Mouse (Mus musculus): ENCODE results near the gene Prr7.

Prr7 gene

DNA sequence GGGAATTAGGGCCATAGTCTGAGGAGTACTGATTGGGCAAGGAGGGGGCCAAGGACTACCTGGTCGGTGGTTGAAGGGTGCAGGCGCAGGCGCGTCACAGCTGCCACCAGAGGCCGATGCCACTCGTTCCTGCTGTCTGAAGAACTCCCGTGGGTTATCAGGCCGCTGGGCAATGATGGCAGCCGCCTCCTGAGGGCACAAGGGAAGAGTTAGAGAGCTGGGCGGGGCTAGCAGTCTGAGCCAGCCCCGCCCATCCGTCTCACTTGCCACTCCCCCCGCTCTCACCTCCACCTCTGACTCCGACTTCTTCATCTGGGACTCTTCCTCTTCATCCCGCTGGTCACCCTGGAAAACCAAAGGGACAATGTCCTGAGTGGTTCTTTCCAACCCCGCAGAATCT, 13.4 kb downstream of the Prr7 start:
- DNase-seq (ENCODE audit: low read depth), result no peak

DNA sequence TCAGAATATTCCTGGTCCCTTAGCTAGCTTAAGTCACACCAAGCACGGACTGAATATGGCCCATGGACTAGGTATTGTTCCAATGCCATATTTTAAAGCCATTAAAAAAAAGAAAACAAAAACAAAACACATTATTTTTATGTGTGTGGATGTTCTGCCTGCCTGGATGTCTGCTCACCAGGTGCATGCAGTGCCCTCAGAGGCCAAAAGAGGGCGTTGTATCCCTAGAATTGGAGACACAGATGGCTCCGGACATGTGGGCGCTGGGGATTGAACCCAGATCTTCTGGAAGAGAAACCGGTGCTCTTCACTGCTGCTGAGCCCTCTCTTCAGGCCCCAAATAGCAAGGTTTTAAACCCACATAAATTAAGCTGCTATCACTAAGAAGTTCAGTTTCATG, 14.0 kb downstream of the Prr7 start:
- no peak for DNase-seq (ENCODE audit: low read depth)

DNA sequence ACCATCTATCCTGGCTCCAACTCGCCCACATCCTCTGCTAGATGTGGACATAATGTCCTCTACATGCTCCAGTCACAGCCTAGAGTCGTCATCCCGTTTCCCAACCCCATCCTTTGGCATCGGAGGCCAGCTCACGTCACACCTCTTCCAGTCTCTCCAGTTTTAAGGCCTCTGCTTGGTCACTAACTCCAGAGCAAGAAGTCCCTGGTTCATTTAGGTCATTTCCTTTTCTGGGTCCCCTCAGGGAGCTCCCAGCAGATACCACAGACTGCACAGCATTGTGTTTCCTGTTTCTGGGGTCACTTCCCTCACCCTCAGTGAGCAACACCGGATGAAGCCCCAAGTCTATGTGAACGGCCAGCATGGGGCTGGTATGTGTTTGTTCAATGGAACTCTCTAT, 14.9 kb downstream of the Prr7 start:
- no peak for DNase-seq (ENCODE audit: low read depth)

DNA sequence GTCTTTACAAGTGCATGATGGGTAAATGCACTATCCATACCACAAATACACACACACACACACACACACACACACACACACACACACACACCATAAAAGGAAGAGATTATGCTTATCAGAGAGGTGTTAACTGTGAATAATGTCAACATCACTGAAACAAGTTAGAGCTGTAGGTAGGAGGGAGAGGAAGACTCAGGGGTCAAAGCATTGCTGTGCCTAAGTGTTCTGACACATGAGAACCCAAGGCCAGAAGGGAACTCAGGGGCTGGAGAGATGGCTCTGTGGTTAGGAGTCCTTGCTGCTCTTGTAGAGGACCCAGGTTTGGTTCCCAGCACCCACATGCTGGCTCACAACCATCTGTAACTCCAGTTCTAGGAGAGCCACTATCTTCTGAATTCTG, 15.9 kb downstream of the Prr7 start:
- no peak for DNase-seq (ENCODE audit: low read depth)

DNA sequence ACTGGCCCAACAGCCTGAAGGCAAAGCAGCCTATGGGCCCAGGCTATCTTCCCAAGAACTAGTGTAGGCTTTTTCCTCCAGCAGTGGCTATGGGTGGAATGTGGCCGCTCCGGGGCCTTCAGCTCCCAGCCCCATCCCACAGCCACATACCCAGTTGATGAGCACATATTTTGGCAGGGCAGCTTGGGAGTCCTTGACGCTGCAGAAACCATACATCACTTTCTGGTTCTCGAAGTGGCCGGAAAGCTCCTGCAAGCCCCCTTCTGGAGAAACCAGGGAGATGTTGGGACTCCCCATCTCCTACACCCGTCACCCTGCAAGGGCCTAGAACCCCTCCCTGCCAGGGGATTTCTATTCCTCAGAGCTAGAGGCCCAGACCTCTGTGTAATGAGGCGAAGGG, 18.5 kb downstream of the Prr7 start:
- no peak for DNase-seq (ENCODE audit: low read depth)

DNA sequence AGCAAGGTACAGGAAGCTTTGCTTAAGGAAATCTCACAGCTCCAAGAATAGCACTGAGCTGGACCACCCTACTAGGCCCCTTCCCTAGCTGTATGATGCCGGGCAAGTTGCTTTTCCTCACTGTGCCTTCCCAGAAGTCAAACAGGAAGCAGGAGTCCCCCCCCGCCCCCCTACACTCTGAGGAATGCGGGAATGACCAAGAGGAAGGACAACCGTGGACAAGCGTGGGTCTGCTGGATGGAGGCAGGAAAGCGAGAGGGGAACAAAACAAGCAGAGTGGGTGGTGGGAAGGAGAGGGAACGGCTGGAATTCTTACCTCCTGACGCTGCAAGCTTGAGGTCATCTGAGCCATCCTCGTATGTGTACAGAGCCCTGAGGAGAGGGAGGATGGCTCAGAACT, 19.0 kb downstream of the Prr7 start:
- no peak for DNase-seq (ENCODE audit: low read depth)

DNA sequence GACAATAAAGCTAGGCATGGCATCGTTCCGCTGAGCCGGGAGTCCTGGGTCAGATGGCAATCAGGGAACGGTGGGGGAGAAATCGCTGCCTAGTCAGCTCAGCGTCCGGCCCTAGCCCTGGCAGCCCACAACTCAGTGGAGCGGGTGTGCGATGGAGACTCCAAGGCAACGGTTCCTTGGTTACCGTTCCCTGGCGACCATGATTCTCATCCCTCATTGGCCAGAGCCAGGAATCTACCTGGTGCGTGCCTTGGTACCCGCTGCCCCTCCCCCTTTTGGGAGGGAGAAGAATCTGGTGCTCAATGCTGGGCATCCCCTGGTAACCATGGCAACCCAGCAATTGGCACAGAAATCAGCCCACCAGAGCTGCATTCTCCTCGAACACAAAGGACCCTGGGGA, 19.5 kb downstream of the Prr7 start:
- no peak for DNase-seq (ENCODE audit: low read depth)

DNA sequence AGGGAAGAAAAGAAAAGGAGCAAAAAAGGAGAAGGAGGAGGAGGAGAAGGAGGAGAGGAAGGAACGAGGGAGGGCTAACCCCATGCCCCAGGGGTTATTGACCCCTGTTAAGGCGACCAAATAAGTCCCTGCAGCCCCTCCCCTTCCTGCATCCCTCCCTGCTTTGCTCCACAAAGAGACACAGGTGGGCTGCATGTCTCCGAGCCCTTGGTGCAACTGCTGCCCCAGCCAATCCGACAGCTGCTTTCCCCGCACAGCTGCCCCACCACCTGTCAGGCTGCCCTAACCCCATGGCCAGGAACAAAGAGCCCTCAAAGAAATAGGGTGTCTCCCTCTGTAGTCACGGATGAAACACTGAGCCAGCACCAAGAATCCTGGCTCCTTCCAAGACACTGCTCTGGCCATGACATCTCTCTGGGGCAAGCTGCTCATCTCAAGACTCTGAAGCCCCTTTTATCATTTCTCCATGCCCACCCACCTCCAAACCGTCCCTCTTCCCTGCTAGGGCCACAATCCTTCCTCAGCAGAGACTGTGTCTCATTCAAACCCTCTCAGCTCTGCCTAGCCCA, 20.5 kb downstream of the Prr7 start:
- no peak for DNase-seq (ENCODE audit: low read depth)

DNA sequence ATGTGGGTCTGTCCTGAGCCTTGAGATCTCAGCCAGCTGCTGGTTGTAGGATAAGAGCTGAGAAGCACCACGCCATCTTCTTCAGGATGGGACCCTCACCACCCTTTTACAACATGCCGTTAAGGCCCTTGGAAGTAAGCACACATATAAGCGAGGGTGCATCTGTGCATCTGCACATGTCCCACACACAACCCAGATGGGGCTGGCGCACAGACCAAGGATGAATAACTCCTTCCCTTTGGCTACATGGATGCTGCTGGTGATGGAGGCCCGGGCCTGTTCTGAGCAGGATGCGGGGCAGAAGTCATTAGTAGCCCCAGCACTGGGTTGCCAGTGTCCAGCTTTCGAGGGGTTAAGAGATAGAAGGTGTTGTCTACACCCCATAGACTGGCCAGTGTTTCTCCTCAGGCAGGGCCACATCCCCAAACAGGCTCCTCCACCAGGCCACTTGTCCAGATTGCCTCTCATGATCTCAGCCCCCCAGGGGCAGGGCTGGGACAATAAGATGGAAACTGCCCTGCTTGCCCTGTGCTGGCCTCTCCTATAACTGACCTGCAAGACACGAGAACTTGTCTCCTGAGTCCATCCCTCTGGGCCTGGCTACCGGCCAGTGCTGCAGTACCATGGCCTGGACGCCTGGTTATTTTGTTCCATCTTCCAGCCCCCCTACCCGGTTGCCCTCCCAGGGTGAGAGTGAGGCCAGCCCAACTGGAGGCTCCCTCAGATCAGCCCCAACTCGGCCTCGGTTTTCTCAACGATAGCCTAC, 22.1 kb downstream of the Prr7 start:
- no peak for DNase-seq (ENCODE audit: low read depth)

DNA sequence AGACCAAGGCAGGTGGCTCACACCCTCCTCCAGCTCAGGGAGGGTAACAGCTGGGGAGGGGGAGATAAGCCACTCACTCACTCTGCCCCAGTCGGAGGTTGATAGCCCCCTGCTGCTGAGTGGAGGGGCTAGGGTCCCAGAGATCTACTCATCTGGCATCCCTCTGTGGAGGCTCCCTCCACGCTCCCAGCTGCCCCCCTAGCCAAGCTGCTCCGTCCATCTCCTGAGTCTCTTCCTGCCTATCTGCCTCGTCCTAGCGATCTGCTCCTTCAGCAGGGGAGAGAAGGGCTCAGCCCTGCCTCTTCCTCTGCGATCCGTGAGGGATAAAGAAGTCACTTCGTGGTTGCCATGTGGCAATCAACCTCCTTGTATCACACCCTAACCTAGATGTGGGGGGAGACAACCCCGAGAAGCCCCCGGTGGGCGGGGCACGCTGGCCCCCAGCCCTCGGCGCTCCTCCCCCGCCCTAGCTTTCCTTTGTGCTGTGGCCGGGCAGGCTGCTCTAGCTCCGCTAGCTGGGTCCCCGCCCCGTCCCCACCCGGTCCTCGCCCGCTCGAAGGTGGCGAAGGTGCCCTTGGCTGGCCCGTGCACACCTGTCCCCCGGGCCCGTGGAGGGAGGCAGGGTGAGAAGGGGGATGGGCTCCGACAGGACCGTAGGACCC, 23.0 kb downstream of the Prr7 start:
- DNase-seq (ENCODE audit: low read depth), result no peak

DNA sequence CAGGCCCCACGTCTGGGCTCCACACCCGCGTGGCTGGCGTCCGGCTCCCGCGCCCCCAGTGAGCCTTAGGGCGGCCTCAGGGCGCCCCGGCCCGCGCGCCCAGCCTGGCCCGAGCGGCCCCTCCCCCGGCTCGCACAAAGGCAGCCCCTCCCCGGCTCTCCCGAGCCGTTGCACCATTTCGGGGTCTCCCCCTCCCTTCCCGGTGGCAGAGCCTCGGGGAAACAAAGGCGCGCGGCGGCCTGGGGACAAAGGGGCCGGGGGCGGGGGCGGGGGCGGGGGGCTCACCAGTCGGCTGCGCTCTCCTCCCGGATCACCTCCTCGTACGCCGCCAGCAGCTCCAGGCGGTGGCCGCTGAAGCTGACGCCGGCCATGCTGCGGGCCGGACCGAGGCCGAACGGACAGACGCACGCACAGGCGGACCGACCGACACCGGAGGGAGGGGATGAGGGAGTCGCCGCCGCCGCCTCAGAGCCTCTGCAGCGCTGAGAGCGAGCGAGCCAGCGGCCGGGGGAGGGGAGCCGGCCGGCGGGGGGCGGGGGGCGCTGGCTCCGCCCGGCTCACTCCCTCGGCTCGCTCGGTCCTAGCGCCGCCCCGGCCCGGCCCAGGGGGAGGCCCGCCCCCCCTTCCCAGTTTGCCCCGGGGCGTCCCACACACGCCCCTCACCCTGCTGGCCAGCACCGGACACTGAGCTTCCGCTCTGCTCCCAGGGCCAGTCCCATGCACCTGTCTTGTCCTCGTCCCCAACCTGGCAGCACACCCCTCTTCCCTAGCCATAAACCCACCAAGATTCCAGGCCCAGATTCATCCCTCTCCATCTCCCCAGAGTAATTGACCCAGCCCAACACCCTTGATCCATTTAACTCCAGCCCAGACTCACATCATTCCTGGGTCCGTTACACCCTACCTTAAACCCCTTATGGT, 23.8 kb downstream of the Prr7 start, which contains the start of gene Dbn1:
Gene Dbn1, minus strand, starts transcription at position 534 of the 921 bp plus-strand sequence.
- no peak for DNase-seq (ENCODE audit: low read depth)

DNA sequence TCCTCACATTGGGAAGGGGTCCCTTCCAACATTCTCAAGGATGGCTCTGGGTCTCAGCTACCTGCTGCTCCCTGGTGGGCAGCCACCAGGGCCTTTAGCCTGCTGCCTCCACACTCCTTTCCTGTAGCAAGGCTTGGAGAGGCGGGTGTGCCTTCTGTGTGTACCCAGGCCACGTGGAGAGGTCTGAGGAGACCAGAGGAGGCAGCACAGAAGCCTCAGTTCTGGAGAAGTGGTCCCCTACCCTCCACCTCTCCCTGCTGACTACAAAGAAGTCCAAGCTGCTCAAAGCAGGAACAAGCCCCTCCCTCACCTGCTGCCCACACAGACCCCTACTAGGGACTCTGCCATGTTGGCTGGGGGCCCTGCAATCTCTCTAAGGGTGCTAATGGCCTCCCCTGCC, 30.2 kb downstream of the Prr7 start:
- no peak for DNase-seq (ENCODE audit: low read depth)

DNA sequence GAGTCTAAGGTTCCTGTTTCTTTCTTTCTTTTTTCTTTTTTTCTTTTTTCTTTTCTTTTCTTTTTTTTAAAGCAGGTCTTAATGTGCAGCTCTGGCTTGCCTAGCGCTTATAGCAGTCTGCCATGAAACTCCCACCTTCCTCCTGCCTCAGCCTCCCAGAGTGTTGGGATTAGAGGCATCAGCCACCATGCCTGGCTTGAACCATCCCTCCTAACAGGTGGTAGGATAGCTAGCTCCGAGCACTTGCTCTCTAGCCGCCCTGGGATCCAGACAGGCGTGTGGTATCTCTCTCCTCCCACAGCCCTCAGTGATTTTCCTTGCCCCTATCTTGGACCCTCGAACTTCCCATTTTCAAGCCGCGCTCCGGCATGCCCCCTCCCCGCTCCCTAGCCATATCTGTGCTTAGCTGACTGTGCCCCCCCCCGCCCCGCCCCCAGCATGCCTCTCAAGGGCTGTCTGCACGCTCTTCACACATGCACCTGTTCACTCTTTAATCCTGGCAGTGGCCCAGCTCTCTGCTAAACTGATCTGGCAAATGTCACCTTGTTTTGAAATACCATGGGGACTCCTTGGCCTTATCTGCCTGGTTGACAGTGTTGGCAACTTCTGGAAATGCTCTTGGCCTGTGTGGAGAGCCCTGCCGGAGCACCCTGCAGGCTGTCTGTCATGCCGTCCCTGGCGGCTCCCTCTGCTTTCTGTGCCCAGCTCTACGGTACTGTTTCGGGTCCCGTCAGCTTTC, 31.0 kb downstream of the Prr7 start:
- DNase-seq (ENCODE audit: low read depth), result no peak

DNA sequence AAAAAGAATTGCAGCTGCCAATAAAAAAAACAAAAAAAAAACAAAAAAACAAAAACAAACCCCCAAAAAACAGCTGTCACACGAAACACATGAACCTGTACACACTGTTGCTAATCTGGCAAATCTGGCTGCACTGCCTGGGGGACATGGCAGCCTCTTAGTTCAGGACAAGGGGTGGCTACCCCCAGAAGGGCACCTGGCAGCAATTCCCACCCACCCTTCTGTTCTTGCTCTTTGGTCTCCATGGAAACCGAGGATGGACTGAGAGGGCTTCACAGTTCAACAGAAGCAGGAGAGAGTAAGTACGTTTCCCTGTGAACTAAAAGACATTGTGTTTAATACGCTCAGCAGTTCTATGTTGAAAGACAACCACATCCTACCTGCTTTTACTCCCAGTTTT, 31.6 kb downstream of the Prr7 start:
- DNase-seq (ENCODE audit: low read depth), result no peak

DNA sequence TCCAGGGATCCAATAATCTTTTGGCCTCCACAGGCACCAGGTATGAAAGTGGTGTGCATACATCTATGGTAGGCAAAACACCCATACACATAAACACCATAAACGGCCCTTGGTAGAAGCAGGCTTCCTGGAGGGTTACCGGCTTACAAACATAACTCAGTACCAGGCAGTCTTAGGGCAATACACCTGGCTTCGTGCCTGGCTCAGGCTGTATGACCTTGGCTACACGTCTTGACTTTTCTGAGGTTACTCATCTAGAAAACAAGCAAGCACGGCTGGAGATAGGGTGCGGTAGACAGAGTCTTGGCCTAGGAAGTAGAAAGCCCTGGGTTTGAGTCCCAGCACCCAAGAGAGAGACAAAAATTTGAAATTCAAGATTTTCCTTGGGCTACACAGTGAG, 32.6 kb downstream of the Prr7 start:
- DNase-seq (ENCODE audit: low read depth), result no peak

DNA sequence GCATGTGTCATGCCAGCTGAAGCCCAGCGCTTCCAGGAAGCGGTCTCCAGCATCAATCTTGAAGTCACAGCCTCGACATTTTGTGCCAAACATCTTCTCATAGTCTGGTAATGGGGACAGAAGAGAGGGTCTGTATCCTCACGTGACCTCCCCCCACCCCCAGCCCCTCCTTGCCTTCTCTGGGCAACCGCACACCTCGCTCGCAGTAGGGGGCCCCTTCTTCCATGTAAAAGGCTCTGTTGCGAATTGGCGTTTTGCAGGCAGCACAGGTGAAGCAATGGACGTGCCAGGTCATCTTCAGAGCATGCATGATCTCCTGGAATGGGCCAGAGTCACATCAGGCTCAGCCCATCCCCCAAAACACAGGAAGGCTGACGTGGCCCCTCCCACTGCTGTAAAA, 34.8 kb downstream of the Prr7 start:
- DNase-seq (ENCODE audit: low read depth), result no peak

DNA sequence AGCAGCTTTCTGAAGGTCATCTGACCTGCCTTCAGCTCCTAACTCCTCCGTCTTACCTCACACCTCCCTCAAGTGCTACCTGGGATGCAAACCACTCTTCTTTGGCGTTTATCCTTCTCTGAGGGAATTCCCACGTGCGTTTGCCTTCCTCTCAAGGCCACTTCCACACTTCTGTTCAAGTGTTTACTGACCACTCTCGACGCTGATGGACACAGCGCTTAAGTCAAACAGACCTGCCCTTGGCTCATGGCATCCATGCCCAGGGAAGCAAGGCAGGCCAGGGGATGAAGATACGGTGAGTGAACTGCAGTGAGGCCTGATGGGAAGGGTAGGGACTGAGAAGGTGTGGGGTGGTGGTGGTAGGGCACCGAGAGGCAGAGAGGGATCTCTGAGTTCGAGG, 36.5 kb downstream of the Prr7 start:
- DNase-seq (ENCODE audit: low read depth), result no peak

DNA sequence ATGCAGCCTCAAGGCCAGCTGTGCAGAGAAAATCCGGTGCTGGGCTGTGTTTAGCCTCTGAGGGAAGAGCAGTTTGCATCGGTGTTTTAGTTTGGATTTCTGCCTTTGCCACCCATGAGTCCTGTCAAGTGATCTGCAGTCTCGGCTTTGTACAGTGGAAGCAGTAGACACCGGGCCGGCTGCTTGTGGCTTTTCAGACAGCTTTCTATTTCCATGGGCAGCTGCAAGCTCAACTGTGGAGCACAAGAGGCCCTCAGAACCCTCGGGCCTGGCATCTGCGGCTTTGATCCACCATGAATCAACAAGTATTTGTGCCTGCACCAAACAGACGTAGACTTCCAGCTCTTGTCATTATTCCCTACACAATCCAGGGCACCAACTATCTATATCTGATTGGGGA, 38.3 kb downstream of the Prr7 start:
- DNase-seq (ENCODE audit: low read depth), result no peak

DNA sequence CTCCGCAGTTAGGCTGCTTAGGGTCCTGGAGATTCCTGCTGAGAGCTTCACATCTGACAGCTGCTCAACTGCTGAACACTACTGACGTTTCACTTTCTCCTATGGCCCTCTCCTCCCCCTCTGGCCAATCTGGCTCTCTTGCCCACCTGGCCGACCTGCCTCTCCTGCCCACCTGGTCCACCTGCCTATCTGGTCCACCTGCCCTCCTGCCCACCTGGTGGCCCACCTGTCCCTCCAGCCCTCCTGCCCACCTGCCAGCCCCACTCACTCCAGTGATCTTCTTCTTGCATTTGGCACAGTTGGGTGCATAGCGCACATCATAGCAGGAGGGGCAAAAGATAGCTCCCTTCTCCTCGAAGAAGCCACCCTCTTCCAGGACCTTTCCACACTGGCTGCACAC, 40.3 kb downstream of the Prr7 start:
- no peak for DNase-seq (ENCODE audit: low read depth)

DNA sequence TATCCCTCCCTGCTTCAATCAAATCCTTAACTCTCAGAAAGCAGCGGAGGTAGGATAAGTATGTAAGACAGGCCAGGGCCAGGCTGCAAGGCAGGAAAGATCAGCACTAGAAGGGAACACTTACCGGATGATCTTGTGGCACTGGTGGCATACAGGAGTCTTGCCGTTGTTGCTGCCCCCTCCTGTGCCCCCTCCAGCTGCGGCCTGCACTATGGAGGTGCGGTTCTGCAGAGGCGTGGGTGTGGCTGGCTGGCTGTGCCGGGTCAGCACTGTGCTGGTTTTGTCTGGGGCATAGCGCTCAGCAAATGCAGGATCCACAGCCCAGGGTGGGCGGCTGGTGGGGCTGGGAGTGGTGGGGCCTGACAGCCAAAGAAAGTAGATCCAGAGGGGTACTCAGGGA, 41.7 kb downstream of the Prr7 start:
- DNase-seq (ENCODE audit: low read depth), result no peak

DNA sequence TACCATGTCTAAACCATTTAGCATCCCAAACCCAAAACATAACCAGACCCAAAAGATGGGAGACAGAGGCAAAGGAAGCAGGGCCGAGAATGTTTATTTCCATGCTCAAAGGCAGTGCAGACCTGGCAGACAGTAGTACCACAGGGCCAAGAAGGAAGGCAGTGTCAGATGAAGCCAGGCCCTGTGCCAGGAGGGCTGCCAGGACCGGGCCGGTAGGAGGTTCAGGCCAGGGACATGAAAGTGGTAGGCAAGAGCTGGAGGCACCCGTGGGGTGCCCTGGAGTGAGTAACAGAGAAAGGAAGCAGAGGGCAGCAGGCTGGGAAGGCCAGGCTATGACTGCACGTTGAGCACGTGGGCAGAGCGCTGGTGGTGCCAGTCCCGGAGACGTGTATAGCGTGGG, 42.6 kb downstream of the Prr7 start:
- DNase-seq (ENCODE audit: low read depth), result no peak

DNA sequence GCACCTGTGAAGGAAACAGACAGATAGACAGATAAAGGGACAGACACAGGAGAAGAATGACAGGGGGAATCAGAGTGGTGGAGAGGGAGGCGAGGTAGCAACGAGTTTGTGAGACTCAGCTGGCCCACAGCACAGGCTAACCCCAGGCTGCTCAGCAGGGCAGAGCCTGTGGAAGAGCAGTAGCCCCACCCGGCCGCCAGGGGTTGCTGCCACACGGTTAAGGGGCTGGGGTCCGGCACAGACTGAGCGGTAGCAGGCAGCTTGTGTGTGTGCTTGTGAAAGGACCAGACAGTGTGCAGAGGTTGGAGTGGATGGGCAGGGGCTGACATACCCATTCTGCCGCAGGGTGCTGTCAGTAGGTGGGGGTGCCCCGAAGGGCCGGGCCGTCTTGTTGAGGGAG, 43.8 kb downstream of the Prr7 start:
- DNase-seq (ENCODE audit: low read depth), result no peak

Measured in c-Kit-positive CD71-positive TER-119-negative erythroid progenitor cells, embryonic 14.5 days (primary cell).